Mouse (Mus musculus): ENCODE measurements around the gene Tbrg1.

DNA sequence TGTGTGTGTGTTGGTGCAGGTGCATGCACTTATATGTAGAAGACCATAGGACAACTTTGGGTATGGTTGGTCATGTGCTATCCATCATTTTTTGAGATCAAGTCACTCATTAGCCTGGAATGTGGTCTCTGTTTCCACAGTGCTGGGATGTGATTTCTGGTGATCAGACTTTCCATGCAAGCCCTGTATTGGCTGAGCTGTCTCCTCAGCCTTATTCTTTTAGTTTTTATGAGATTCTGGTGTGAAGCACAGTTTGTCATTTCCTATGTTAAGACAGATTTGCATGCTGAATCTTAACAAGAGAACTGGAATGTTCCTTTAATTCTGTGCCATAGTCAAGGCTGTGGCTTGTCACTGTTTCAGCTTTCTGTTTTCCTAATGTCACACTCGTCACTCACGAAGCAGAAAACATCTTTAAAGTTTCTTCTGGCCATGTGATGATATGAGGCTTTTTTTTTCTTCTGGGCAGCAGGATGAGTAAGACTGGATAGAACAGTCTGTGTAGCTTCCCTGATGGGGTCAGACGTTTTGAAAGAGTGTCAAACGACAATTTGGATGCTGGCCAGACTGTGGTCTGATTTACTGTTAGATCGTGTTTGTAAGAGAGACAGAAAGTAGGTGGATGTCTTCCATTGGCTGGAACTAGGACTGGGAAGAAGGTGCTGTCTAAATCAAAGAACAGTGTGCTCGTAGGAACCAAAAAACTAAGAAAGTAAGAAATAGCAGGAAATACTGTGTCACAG is 20.1 kb downstream of the Tbrg1 start:
- TF ChIP-seq CTCF (IDR thresholded peaks at IDR 0.05) (no peak), EP300 (IDR thresholded peaks at IDR 0.05; ENCODE audit: insufficient read depth, low read depth, low read length) (no peak)

All from heart, adult 2 months (tissue).